Comparison of ENCODE assay signal across 9 mouse cellular contexts in genomic region chr4:86670582-86671306, GRCm38 (mm10). TPM values are rescaled to one million over a fixed set of nuclear protein-coding genes. Genes with fewer than 3 reads are reported as not detected.
DNase-seq lines count a peak whose midpoint lies in the region; ATAC-seq lines count a peak whose summit lies in the region.
"Had no signal": no experiment of that assay in that cellular context is flagged by ENCODE, and none has a peak within 500 bp of the region (broad histone marks: within the 10 kb centered on the region; RNA-seq: fewer than 3 reads in every experiment).

No protein-coding gene starts in this region.

- peak overlapping the region; percentile 95 for H3K27ac ChIP-seq in midbrain, embryonic 10.5 days (replicated peaks)
- no peak overlapping the region for H3K27ac ChIP-seq in midbrain, embryonic 13.5 days
- H3K27ac ChIP-seq: hindbrain, embryonic 12.5 days had no signal

- no peak overlapping the region for H3K4me2 ChIP-seq in midbrain, embryonic 13.5 days (replicated peaks)

- peaks cover 37% of the 10 kb centered on the region for H3K4me1 ChIP-seq in midbrain, embryonic 10.5 days
- peaks cover 17% of the 10 kb centered on the region; the same call in 1 of the 2 replicates for H3K4me1 ChIP-seq in midbrain, embryonic 13.5 days (replicated peaks)

- DNase-seq in heart, adult 11 months = peak; percentile 73
- no peak for DNase-seq in heart, adult 8-10 months (ENCODE audit: low spot score)
- DNase-seq in midbrain, embryonic 10.5 days (ENCODE audit: low spot score) = no peak
- peak; percentile 22 to 55 for DNase-seq in kidney, postnatal 25 days
- DNase-seq in yolk sac, embryonic 10.5 days (ENCODE audit: low spot score) = peak; percentile 48
- DNase-seq in ovary, postnatal 36 days (ENCODE audit: low spot score) = no peak
- DNase-seq in layer of hippocampus, adult 9-11 months = no peak

- 78% methylated on average over 8 of the region's 8 CpGs for WGBS in midbrain, embryonic 10.5 days
- WGBS in midbrain, embryonic 13.5 days = 81% methylated on average over 8 of the region's 8 CpGs

- no peak for ATAC-seq in midbrain, embryonic 13.5 days

- H3K4me3 ChIP-seq in midbrain, embryonic 10.5 days = no peak overlapping the region
- H3K4me3 ChIP-seq in midbrain, embryonic 13.5 days (replicated peaks) = no peak overlapping the region

- peaks cover 13% of the 10 kb centered on the region for H3K36me3 ChIP-seq in midbrain, embryonic 10.5 days
- H3K36me3 ChIP-seq in midbrain, embryonic 13.5 days = no peaks in the 10 kb centered on the region

- H3K27me3 ChIP-seq in midbrain, embryonic 10.5 days (ENCODE audit: low read depth, poor library complexity, severe bottlenecking) = no peaks in the 10 kb centered on the region
- no peaks in the 10 kb centered on the region for H3K27me3 ChIP-seq in midbrain, embryonic 13.5 days
- H3K27me3 ChIP-seq: hindbrain, embryonic 12.5 days had no signal

- H3K9me3 ChIP-seq in midbrain, embryonic 10.5 days (replicated peaks) = no peaks in the 10 kb centered on the region
- no peaks in the 10 kb centered on the region for H3K9me3 ChIP-seq in midbrain, embryonic 13.5 days
- H3K9me3 ChIP-seq: hindbrain, embryonic 12.5 days had no signal

- H3K9ac ChIP-seq in midbrain, embryonic 13.5 days (replicated peaks) = no peak overlapping the region

RNA-seq across cellular contexts. Expression of gene Plin2, which starts 0.9 kb away (rescaled TPM):
- 100 to 1,000 TPM; 111 to 155 (median 132) TPM for total RNA-seq in heart, adult 8-10 months (2022)
- 76.2 and 79.3 TPM in 2 replicates for polyA plus RNA-seq in midbrain, embryonic 10.5 days (2016; fragmentation: Nextera tagmentation; extraction: Ambion mirVana)
- polyA plus RNA-seq in midbrain, embryonic 13.5 days (2015; fragmentation: Nextera tagmentation; extraction: Ambion mirVana) = 40.3 and 41.8 TPM in 2 replicates

RNA-seq across cellular contexts. Expression of gene Haus6, which starts 58.9 kb away (rescaled TPM):
- total RNA-seq in heart, adult 8-10 months (2022) = 1 to 10 TPM; 4.4 to 6.7 (median 4.6) TPM
- 29.1 and 30.7 TPM in 2 replicates for polyA plus RNA-seq in midbrain, embryonic 10.5 days (2016; fragmentation: Nextera tagmentation; extraction: Ambion mirVana)
- 11.5 and 12.0 TPM in 2 replicates for polyA plus RNA-seq in midbrain, embryonic 13.5 days (2015; fragmentation: Nextera tagmentation; extraction: Ambion mirVana)

Comparison
In these comparisons a context has a peak if more than half of its experiments do, and no peak if none do; other contexts are left out.
1. DNase-seq: peak in heart, adult 11 months (single experiment), kidney, postnatal 25 days (2 of 2) and yolk sac, embryonic 10.5 days (single experiment); none in heart, adult 8-10 months (single experiment), midbrain, embryonic 10.5 days (single experiment), ovary, postnatal 36 days (single experiment) and layer of hippocampus, adult 9-11 months (single experiment).